Mouse (Mus musculus) CD4-positive naive resting alpha-beta T cell, adult 76 days (primary cell): ENCODE measurements around the gene Myh15. TPM values are rescaled to one million over a fixed set of nuclear protein-coding genes. Genes with fewer than 3 reads are reported as not detected.

Experiments
- total RNA-seq: library from RNA; stranded (reverse); gene quantifications from one replicate; pipeline ENCODE4 v1.2.4, GENCODE M21; 2023

The Myh15 gene
- total RNA-seq: not detected

DNA sequence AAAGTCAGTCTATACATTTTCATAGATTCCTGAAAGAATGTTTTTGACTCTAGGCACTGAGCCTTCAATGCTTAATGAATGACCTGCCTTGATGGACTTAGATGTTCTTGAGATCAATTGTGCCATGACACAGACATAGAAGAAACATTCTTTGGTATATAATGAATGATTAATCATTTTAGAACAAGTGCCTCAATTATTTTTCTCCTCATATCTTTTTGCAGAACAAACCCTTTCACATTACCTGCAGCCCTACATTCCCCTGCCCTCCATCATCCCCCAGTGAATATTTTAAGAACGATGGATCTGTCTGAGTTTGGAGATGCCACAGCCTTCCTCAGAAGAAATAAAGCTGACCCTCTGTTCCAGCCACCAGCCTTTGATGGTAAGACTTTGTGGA lies at the start of gene Myh15:
Myh15 (plus strand) TSS at position 301 of the 400 bp plus-strand sequence.

Other genes with a start within 250 kb of the Myh15 start
- not detected for gene Retnlb, start 240.6 kb upstream of the Myh15 start, total RNA-seq
- not detected for gene Retnla, start 214.9 kb upstream of the Myh15 start, total RNA-seq
- 7.2 TPM for gene Retnlg, start 184.9 kb upstream of the Myh15 start, total RNA-seq
- 10.8 TPM for gene Dzip3, start 63.3 kb upstream of the Myh15 start, total RNA-seq
- 12.7 TPM for gene Cip2a, start 63.3 kb upstream of the Myh15 start, total RNA-seq